In the genomic region with DNA sequence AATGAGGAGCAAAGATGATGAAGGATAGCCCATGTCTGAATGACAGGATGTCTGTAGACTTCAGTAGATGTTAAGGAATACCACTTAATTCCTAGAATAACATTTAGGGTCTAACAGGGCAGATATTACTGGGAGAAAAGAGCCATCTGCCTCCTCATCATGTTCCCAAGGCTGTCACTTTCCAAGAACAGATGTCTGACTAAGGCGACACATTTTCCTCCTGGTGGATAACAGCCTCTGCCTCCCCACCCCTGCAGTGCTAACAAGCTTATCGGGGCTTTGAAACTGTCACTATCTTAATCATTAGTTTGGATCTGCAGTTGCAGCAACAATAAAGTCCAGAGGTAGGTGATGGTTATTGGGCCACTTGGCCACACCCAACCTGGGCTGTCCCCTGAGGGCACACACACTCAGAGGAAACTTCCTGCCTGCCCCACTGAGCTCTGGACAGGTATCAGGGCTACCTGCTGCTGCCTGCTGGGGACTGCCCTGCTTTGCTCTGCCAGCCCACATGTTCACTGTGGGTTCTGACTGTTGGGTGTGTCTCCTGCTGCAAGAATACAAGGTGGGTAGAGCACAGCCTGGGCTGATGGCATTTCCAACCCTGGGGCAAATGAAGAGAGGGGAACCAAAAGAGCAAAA, we compare ENCODE assay signal across 31 mouse cellular contexts. TPM values are rescaled to one million over a fixed set of nuclear protein-coding genes. Genes with fewer than 3 reads are reported as not detected.
DNase-seq lines count a peak whose midpoint lies in the region; ATAC-seq and TF ChIP-seq lines count a peak whose summit lies in the region.
"Had no signal": no experiment of that assay in that cellular context is flagged by ENCODE, and none has a peak within 500 bp of the region (broad histone marks: within the 10 kb centered on the region; RNA-seq: fewer than 3 reads in every experiment).

No protein-coding gene starts in this region.

- H3K36me3 ChIP-seq in forebrain, postnatal 0 days (ENCODE audit: insufficient read depth), result no peaks in the 10 kb centered on the region
- H3K36me3 ChIP-seq in forebrain, embryonic 15.5 days, result no peaks in the 10 kb centered on the region
- H3K36me3 ChIP-seq in intestine, postnatal 0 days (ENCODE audit: control insufficient read depth, insufficient read depth), result 0 out of 2 replicates have a peak, but pooled peaks cover 3% of the 10 kb centered on the region
- no peaks in the 10 kb centered on the region for H3K36me3 ChIP-seq in limb, embryonic 10.5 days
- H3K36me3 ChIP-seq in kidney, adult 2 months (ENCODE audit: control insufficient read depth, insufficient read depth, low read length), result no peaks in the 10 kb centered on the region
- H3K36me3 ChIP-seq: embryonic facial prominence, embryonic 10.5 days; limb, embryonic 12.5 days; midbrain, embryonic 12.5 days; neural tube, embryonic 15.5 days had no signal

- H3K4me3 ChIP-seq in forebrain, postnatal 0 days (ENCODE audit: low read depth, low read length), result no peak overlapping the region
- no peak overlapping the region for H3K4me3 ChIP-seq in forebrain, embryonic 15.5 days
- no peak overlapping the region for H3K4me3 ChIP-seq in intestine, postnatal 0 days (ENCODE audit: low read depth, low read length)
- H3K4me3 ChIP-seq in limb, embryonic 10.5 days, result no peak overlapping the region
- H3K4me3 ChIP-seq in kidney, adult 2 months (ENCODE audit: insufficient read depth, low read depth, low read length), result no peak overlapping the region
- H3K4me3 ChIP-seq: embryonic facial prominence, embryonic 10.5 days; gastrocnemius, adult 2 months; limb, embryonic 12.5 days; midbrain, embryonic 12.5 days; neural tube, embryonic 15.5 days had no signal

- no peaks in the 10 kb centered on the region; the same call in 1 of the 2 replicates for H3K27me3 ChIP-seq in forebrain, postnatal 0 days (ENCODE audit: insufficient read depth, low read length)
- H3K27me3 ChIP-seq in forebrain, embryonic 15.5 days, result peaks cover 8% of the 10 kb centered on the region; the same call in 1 of the 2 replicates
- no peaks in the 10 kb centered on the region for H3K27me3 ChIP-seq in intestine, postnatal 0 days (replicated peaks; ENCODE audit: control insufficient read depth, insufficient read depth, low read length)
- peaks cover 20% of the 10 kb centered on the region for H3K27me3 ChIP-seq in limb, embryonic 10.5 days (ENCODE audit: low read depth, poor library complexity, severe bottlenecking)
- no peaks in the 10 kb centered on the region for H3K27me3 ChIP-seq in kidney, adult 2 months (replicated peaks; ENCODE audit: control insufficient read depth, insufficient read depth, low read length)

- H3K4me2 ChIP-seq in forebrain, postnatal 0 days (ENCODE audit: low read depth), result no peak overlapping the region
- no peak overlapping the region for H3K4me2 ChIP-seq in forebrain, embryonic 15.5 days (replicated peaks)
- H3K4me2 ChIP-seq in intestine, postnatal 0 days (replicated peaks; ENCODE audit: low read depth), result 0 out of 2 replicates have a peak overlapping the region, but pooled peaks have one; percentile 4
- H3K4me2 ChIP-seq: limb, embryonic 12.5 days; liver, embryonic 11.5 days; midbrain, embryonic 12.5 days; neural tube, embryonic 15.5 days had no signal

- DNase-seq in forebrain, postnatal 0 days, result peak; percentile 59
- peak; percentile 26 for DNase-seq in urinary bladder, adult 2 months (ENCODE audit: low spot score)
- no peak for DNase-seq in urinary bladder, postnatal 25 days (ENCODE audit: low spot score)
- peak; percentile 15 to 54 for DNase-seq in urinary bladder, postnatal 36 days (ENCODE audit: low spot score in 2 of 2)
- DNase-seq in limb, embryonic 10.5 days (ENCODE audit: low spot score), result no peak
- no peak for DNase-seq in kidney, adult 2 months
- DNase-seq: adrenal gland, postnatal 25 days; cerebellum, adult 11-12 months; gastrocnemius, adult 2 months; heart, postnatal 4 days; kidney, adult 8-10 months; kidney, postnatal 10 days; liver, postnatal 0 days; right cerebral cortex, postnatal 14 days; spleen, adult 18-20 months; thymus, postnatal 25 days had no signal

- TF ChIP-seq CTCF in forebrain, postnatal 0 days (IDR thresholded peaks at IDR 0.05; ENCODE audit: low read depth), result no peak
- TF ChIP-seq CTCF in intestine, postnatal 0 days (IDR thresholded peaks at IDR 0.05; ENCODE audit: low read depth), result peak; percentile 56
- TF ChIP-seq CTCF in kidney, adult 2 months (conservative IDR thresholded peaks at IDR 0.05; ENCODE audit: insufficient read depth, insufficient read length, low read depth, low read length), result no peak

- no peak for ATAC-seq in forebrain, postnatal 0 days
- no peak for ATAC-seq in forebrain, embryonic 15.5 days (replicated peaks)
- ATAC-seq in intestine, postnatal 0 days, result peak; percentile 83
- ATAC-seq: hindbrain, embryonic 16.5 days; liver, postnatal 0 days; lung, postnatal 0 days had no signal

- WGBS in forebrain, postnatal 0 days, result 38% methylated on average over 2 of the region's 2 CpGs
- 60% methylated on average over 2 of the region's 2 CpGs for WGBS in forebrain, embryonic 15.5 days
- 38% methylated on average over 2 of the region's 2 CpGs for WGBS in intestine, postnatal 0 days
- WGBS in limb, embryonic 10.5 days, result 44% methylated on average over 2 of the region's 2 CpGs
- WGBS in kidney, adult 2 months, result 50% methylated on average over 2 of the region's 2 CpGs

- H3K27ac ChIP-seq in forebrain, postnatal 0 days (ENCODE audit: low read depth, low read length), result no peak overlapping the region
- no peak overlapping the region for H3K27ac ChIP-seq in forebrain, embryonic 15.5 days (replicated peaks)
- H3K27ac ChIP-seq in intestine, postnatal 0 days (ENCODE audit: low read depth, low read length), result 0 out of 2 replicates have a peak overlapping the region, but pooled peaks have one; percentile 35
- H3K27ac ChIP-seq in limb, embryonic 10.5 days, result no peak overlapping the region
- H3K27ac ChIP-seq in kidney, adult 2 months (ENCODE audit: insufficient read depth, low read depth, low read length), result no peak overlapping the region
- H3K27ac ChIP-seq: embryonic facial prominence, embryonic 10.5 days; gastrocnemius, adult 2 months; limb, embryonic 12.5 days; macrophage; midbrain, embryonic 12.5 days; neural tube, embryonic 15.5 days had no signal

- no peak for TF ChIP-seq POLR2A in kidney, adult 2 months (IDR thresholded peaks at IDR 0.05; ENCODE audit: low read depth, low read length)

- no peaks in the 10 kb centered on the region for H3K9me3 ChIP-seq in forebrain, postnatal 0 days (ENCODE audit: low read length)
- H3K9me3 ChIP-seq in forebrain, embryonic 15.5 days, result no peaks in the 10 kb centered on the region
- no peaks in the 10 kb centered on the region for H3K9me3 ChIP-seq in intestine, postnatal 0 days (ENCODE audit: control insufficient read depth)
- no peaks in the 10 kb centered on the region for H3K9me3 ChIP-seq in limb, embryonic 10.5 days (replicated peaks)
- H3K9me3 ChIP-seq: embryonic facial prominence, embryonic 10.5 days; limb, embryonic 12.5 days; midbrain, embryonic 12.5 days; neural tube, embryonic 15.5 days had no signal

- no peak overlapping the region for H3K9ac ChIP-seq in forebrain, postnatal 0 days
- H3K9ac ChIP-seq in forebrain, embryonic 15.5 days (replicated peaks), result no peak overlapping the region
- H3K9ac ChIP-seq in intestine, postnatal 0 days (ENCODE audit: low read depth, low read length), result no peak overlapping the region
- H3K9ac ChIP-seq: limb, embryonic 12.5 days; liver, postnatal 0 days; midbrain, embryonic 12.5 days; neural tube, embryonic 15.5 days had no signal

- H3K4me1 ChIP-seq in forebrain, postnatal 0 days (ENCODE audit: insufficient read depth), result no peaks in the 10 kb centered on the region
- H3K4me1 ChIP-seq in forebrain, embryonic 15.5 days, result peaks cover 5% of the 10 kb centered on the region; the same call in 1 of the 2 replicates
- no peaks in the 10 kb centered on the region; the same call in 1 of the 2 replicates for H3K4me1 ChIP-seq in intestine, postnatal 0 days (replicated peaks; ENCODE audit: control insufficient read depth, insufficient read depth, low read length)
- peaks cover 17% of the 10 kb centered on the region for H3K4me1 ChIP-seq in limb, embryonic 10.5 days
- no peaks in the 10 kb centered on the region for H3K4me1 ChIP-seq in kidney, adult 2 months (ENCODE audit: control insufficient read depth, insufficient read depth, low read length)

RNA-seq across cellular contexts. Expression of a gene that starts 2.6 kb away (rescaled TPM):
- 9.6 and 10.9 TPM in 2 replicates for total RNA-seq in forebrain, postnatal 0 days (2014; rRNA removed)
- polyA plus RNA-seq in forebrain, postnatal 0 days (2015; fragmentation: Nextera tagmentation; extraction: Ambion mirVana), result 3.2 and 6.9 TPM in 2 replicates
- 3.1 and 3.4 TPM in 2 replicates for polyA plus RNA-seq in forebrain, embryonic 15.5 days (2015; fragmentation: Nextera tagmentation; extraction: Ambion mirVana)
- 6.5 and 7.4 TPM in 2 replicates for polyA plus RNA-seq in urinary bladder, adult 2 months (2012; rRNA removed)
- 4.7 and 5.2 TPM in 2 replicates for polyA plus RNA-seq in intestine, postnatal 0 days (2015; fragmentation: Nextera tagmentation; extraction: Ambion mirVana)
- polyA plus RNA-seq in limb, embryonic 10.5 days (2016; fragmentation: Nextera tagmentation; extraction: Ambion mirVana), result 0.58 and 0.64 TPM in 2 replicates
- polyA plus RNA-seq in kidney, adult 2 months (2012; rRNA removed), result 1.7 and 2.5 TPM in 2 replicates

RNA-seq across cellular contexts. Expression of a gene that starts 6.2 kb away (rescaled TPM):
- total RNA-seq in forebrain, postnatal 0 days (2014; rRNA removed), result 0.10 TPM in 1 of 2 replicates, not detected in the other
- not detected in 2 replicates for polyA plus RNA-seq in forebrain, postnatal 0 days (2015; fragmentation: Nextera tagmentation; extraction: Ambion mirVana)
- not detected in 2 replicates for polyA plus RNA-seq in forebrain, embryonic 15.5 days (2015; fragmentation: Nextera tagmentation; extraction: Ambion mirVana)
- polyA plus RNA-seq in urinary bladder, adult 2 months (2012; rRNA removed), result not detected in 2 replicates
- 61.7 and 63.6 TPM in 2 replicates for polyA plus RNA-seq in intestine, postnatal 0 days (2015; fragmentation: Nextera tagmentation; extraction: Ambion mirVana)
- polyA plus RNA-seq in limb, embryonic 10.5 days (2016; fragmentation: Nextera tagmentation; extraction: Ambion mirVana), result not detected in 2 replicates
- 26.7 and 29.8 TPM in 2 replicates for polyA plus RNA-seq in kidney, adult 2 months (2012; rRNA removed)
- total RNA-seq: adrenal gland, postnatal 25 days; gastrocnemius, adult 2 months; gastrocnemius, postnatal 4 days; heart, postnatal 4 days; layer of hippocampus, postnatal 14 days; left cerebral cortex, postnatal 10 days had no signal
- polyA plus RNA-seq: cortical plate, adult 2 months; embryonic facial prominence, embryonic 10.5 days; frontal cortex, adult 2 months; hindbrain, embryonic 16.5 days; limb, embryonic 12.5 days; liver, postnatal 0 days; lung, postnatal 0 days; macrophage; midbrain, embryonic 12.5 days; neural tube, embryonic 15.5 days had no signal

Comparison
In these comparisons a context has a peak if more than half of its experiments do, and no peak if none do; other contexts are left out.
1. DNase-seq: peak in forebrain, postnatal 0 days (single experiment), urinary bladder, adult 2 months (single experiment) and urinary bladder, postnatal 36 days (2 of 2); none in urinary bladder, postnatal 25 days (single experiment), limb, embryonic 10.5 days (single experiment) and kidney, adult 2 months (single experiment).
2. RNA of a gene that starts 6.2 kb away (polyA plus RNA-seq): 61.7 to 63.6 TPM in intestine, postnatal 0 days and 26.7 to 29.8 TPM in kidney, adult 2 months; not detected in limb, embryonic 10.5 days, not detected in forebrain, postnatal 0 days, not detected in forebrain, embryonic 15.5 days and not detected in urinary bladder, adult 2 months; every median in the first group is over 10 times any median in the second.